Comparison of ENCODE assay signal across 8 mouse cellular contexts in genomic region chr12:98746746-98747379, GRCm38 (mm10). TPM values are rescaled to one million over a fixed set of nuclear protein-coding genes. Genes with fewer than 3 reads are reported as not detected.
A peak's percentile ranks its signal among the peaks of the same experiment; 100 is the strongest.
DNase-seq lines count a peak whose midpoint lies in the region; ATAC-seq lines count a peak whose summit lies in the region.

Gene Zc3h14, plus strand, starts transcription at chr12:98746964.

- H3K9ac ChIP-seq in hindbrain, embryonic 12.5 days, result peak within 1 kb of the TSS; percentile 95

- peak within 1 kb of the TSS; percentile 95 for H3K27ac ChIP-seq in hindbrain, embryonic 12.5 days

- H3K4me2 ChIP-seq in hindbrain, embryonic 12.5 days (replicated peaks), result peak within 1 kb of the TSS; percentile 73

- under 1% methylated on average over 70 of the region's 87 CpGs for WGBS in hindbrain, embryonic 12.5 days

- peak within 1 kb of the TSS; percentile 95 for H3K4me3 ChIP-seq in hindbrain, embryonic 12.5 days

- H3K36me3 ChIP-seq in hindbrain, embryonic 12.5 days, result 0 out of 2 replicates have a peak, but pooled peaks cover 2% of the 10 kb centered on the region

- no peaks in the 10 kb centered on the region for H3K9me3 ChIP-seq in hindbrain, embryonic 12.5 days (replicated peaks)

- DNase-seq in Muller cell, postnatal 12 days (ENCODE audit: inconsistent ontology term), result peak; percentile 96
- peak; percentile 92 for DNase-seq in cerebellum, adult 9-11 months
- peak; percentile 84 to 92 for DNase-seq in frontal cortex, postnatal 10 days (ENCODE audit: low spot score in 2 of 2)
- peak; percentile 89 to 93 for DNase-seq in layer of hippocampus, postnatal 14 days (ENCODE audit: low spot score in 2 of 2)
- DNase-seq in lung, postnatal 14 days, result peak; percentile 95
- peak; percentile 94 for DNase-seq in retina, adult 2 months (ENCODE audit: low read depth, low spot score)
- DNase-seq in thymus, postnatal 36 days, result peak; percentile 94

- ATAC-seq in hindbrain, embryonic 12.5 days (ENCODE audit: low FRiP score), result peak; percentile 91

- peaks cover 24% of the 10 kb centered on the region for H3K4me1 ChIP-seq in hindbrain, embryonic 12.5 days

- no peaks in the 10 kb centered on the region; the same call in 1 of the 2 replicates for H3K27me3 ChIP-seq in hindbrain, embryonic 12.5 days

RNA-seq across cellular contexts. Expression of gene Zc3h14, which starts in this region (rescaled TPM):
- polyA plus RNA-seq in hindbrain, embryonic 12.5 days (2016; fragmentation: Nextera tagmentation; extraction: Ambion mirVana), result 151 and 159 TPM in 2 replicates
- total RNA-seq in layer of hippocampus, postnatal 14 days (2021), result 10 to 100 TPM; 94.8 to 95.8 TPM

Comparison
In these comparisons a context has a peak if more than half of its experiments do, and no peak if none do; other contexts are left out.
1. Peak in every context shown above with its lines: DNase-seq, ATAC-seq, H3K4me3 ChIP-seq and H3K27ac ChIP-seq.